Mouse (Mus musculus): ENCODE measurements around the gene 5730522E02Rik.

The 5730522E02Rik gene

GRCm38 (mm10) chr11:26128385-26128784, 82.2 kb downstream of the 5730522E02Rik start:
- no peak for DNase-seq (ENCODE audit: extremely low spot score)

- no peak for DNase-seq (ENCODE audit: extremely low spot score)
These were observed 84.6 kb downstream of the 5730522E02Rik start for GRCm38 (mm10) chr11:26125923-26126322.

GRCm38 (mm10) chr11:26120781-26121557, 89.6 kb downstream of the 5730522E02Rik start:
- no peak for DNase-seq (ENCODE audit: extremely low spot score)

- no peak for DNase-seq (ENCODE audit: extremely low spot score)
These were observed 92.9 kb downstream of the 5730522E02Rik start for GRCm38 (mm10) chr11:26117651-26118050.

- no peak for DNase-seq (ENCODE audit: extremely low spot score)
These were observed 98.4 kb downstream of the 5730522E02Rik start for GRCm38 (mm10) chr11:26112206-26112605.

GRCm38 (mm10) chr11:26108647-26109046, 101.9 kb downstream of the 5730522E02Rik start:
- DNase-seq (ENCODE audit: extremely low spot score): no peak

GRCm38 (mm10) chr11:26104680-26105079, 105.9 kb downstream of the 5730522E02Rik start:
- DNase-seq (ENCODE audit: extremely low spot score): no peak

GRCm38 (mm10) chr11:26103698-26104097, 106.9 kb downstream of the 5730522E02Rik start:
- no peak for DNase-seq (ENCODE audit: extremely low spot score)

- peak; percentile 13 for DNase-seq (ENCODE audit: extremely low spot score)
These were observed 107.7 kb downstream of the 5730522E02Rik start for GRCm38 (mm10) chr11:26102878-26103277.

- no peak for DNase-seq (ENCODE audit: extremely low spot score)
These were observed 110.5 kb downstream of the 5730522E02Rik start for GRCm38 (mm10) chr11:26100077-26100476.

GRCm38 (mm10) chr11:26098933-26099332, 111.6 kb downstream of the 5730522E02Rik start:
- DNase-seq (ENCODE audit: extremely low spot score): no peak

- no peak for DNase-seq (ENCODE audit: extremely low spot score)
These were observed 114.5 kb downstream of the 5730522E02Rik start for GRCm38 (mm10) chr11:26096095-26096494.

- no peak for DNase-seq (ENCODE audit: extremely low spot score)
These were observed 121.6 kb downstream of the 5730522E02Rik start for GRCm38 (mm10) chr11:26088993-26089392.

GRCm38 (mm10) chr11:26086679-26087078, 123.9 kb downstream of the 5730522E02Rik start:
- DNase-seq (ENCODE audit: extremely low spot score): no peak

GRCm38 (mm10) chr11:26085380-26086035, 125.1 kb downstream of the 5730522E02Rik start:
- DNase-seq (ENCODE audit: extremely low spot score): no peak

- DNase-seq (ENCODE audit: extremely low spot score): no peak
These were observed 134.2 kb downstream of the 5730522E02Rik start for GRCm38 (mm10) chr11:26076335-26076734.

- no peak for DNase-seq (ENCODE audit: extremely low spot score)
These were observed 135.0 kb downstream of the 5730522E02Rik start for GRCm38 (mm10) chr11:26075536-26075935.

GRCm38 (mm10) chr11:26073638-26074294, 136.8 kb downstream of the 5730522E02Rik start:
- DNase-seq (ENCODE audit: extremely low spot score): peak; percentile 53

GRCm38 (mm10) chr11:26072101-26072500, 138.5 kb downstream of the 5730522E02Rik start:
- no peak for DNase-seq (ENCODE audit: extremely low spot score)

GRCm38 (mm10) chr11:26063252-26063651, 147.3 kb downstream of the 5730522E02Rik start:
- no peak for DNase-seq (ENCODE audit: extremely low spot score)

GRCm38 (mm10) chr11:26061471-26062137, 149.0 kb downstream of the 5730522E02Rik start:
- DNase-seq (ENCODE audit: extremely low spot score): no peak

- DNase-seq (ENCODE audit: extremely low spot score): no peak
These were observed 197.0 kb downstream of the 5730522E02Rik start for GRCm38 (mm10) chr11:26013527-26013926.
